Mouse (Mus musculus) CH12.LX (cell line): ENCODE measurements around the gene Pde9a. TPM values are rescaled to one million over a fixed set of nuclear protein-coding genes. Genes with fewer than 3 reads are reported as not detected.

Experiments
- DNase-seq: peaks from one replicate; pipeline ENCODE4 v3.0.0-alpha.2; 2013; ENCODE audit errors: extremely low read depth
- H3K27ac ChIP-seq: 2 replicates; pipeline ENCODE4 v1.5.1; 2012; ENCODE audit warnings: low read depth, mild to moderate bottlenecking, control low read depth, moderate library complexity; ENCODE audit not compliant: insufficient read depth
- H3K27me3 ChIP-seq: replicated peaks from 2 replicates; pipeline ENCODE3; 2012; ENCODE audit warnings: inconsistent platforms
- H3K36me3 ChIP-seq, 2 experiments: replicated peaks in 1 of 2; 2 replicates each; pipeline versions ENCODE3 to v1.6.1; 2012; ENCODE audit warnings: inconsistent platforms in 1 of 2, low read length in 1 of 2, mild to moderate bottlenecking in 1 of 2, mixed read lengths in 1 of 2, moderate library complexity in 1 of 2; ENCODE audit not compliant: control insufficient read depth in 1 of 2, insufficient read depth in 1 of 2
- H3K4me1 ChIP-seq, 2 experiments: 2 replicates each; pipeline ENCODE4 v1.6.1; 2012; ENCODE audit warnings: inconsistent platforms in 1 of 2, moderate library complexity in 1 of 2; ENCODE audit not compliant: insufficient read depth in 2 of 2, control insufficient read depth in 1 of 2
- H3K4me2 ChIP-seq: 2 replicates; pipeline ENCODE4 v1.6.1; 2012; ENCODE audit warnings: low read depth, mild to moderate bottlenecking, control low read depth; ENCODE audit not compliant: poor library complexity, insufficient read depth, severe bottlenecking
- H3K4me3 ChIP-seq, 3 experiments: fragments of 150-350 bp in 1 of 3; sonication (generic) in 1 of 3; replicated peaks in 1 of 3; 2 replicates each; pipeline versions ENCODE3 to v1.5.1; 2011 to 2012; ENCODE audit warnings: low read depth in 2 of 3, low read length in 2 of 3, mild to moderate bottlenecking in 2 of 3, moderate library complexity in 2 of 3, control low read depth in 1 of 3, improper control_type of control experiment in 1 of 3, inconsistent platforms in 1 of 3, mixed read lengths in 1 of 3; ENCODE audit not compliant: poor library complexity in 1 of 3
- H3K79me2 ChIP-seq: replicated peaks from 2 replicates; pipeline ENCODE4 v1.6.1; 2012; ENCODE audit warnings: mild to moderate bottlenecking, moderate library complexity; ENCODE audit not compliant: control insufficient read depth, poor library complexity, insufficient read depth, severe bottlenecking; ENCODE audit errors: extremely low read depth
- H3K9ac ChIP-seq: 2 replicates; pipeline ENCODE4 v1.6.1; 2012; ENCODE audit warnings: low read depth, mild to moderate bottlenecking, control low read depth, moderate library complexity; ENCODE audit not compliant: insufficient read depth
- H3K9me3 ChIP-seq: replicated peaks from 2 replicates; pipeline ENCODE3; 2012; ENCODE audit warnings: low read length, inconsistent platforms, mixed read lengths
- BHLHE40 ChIP-seq: IDR thresholded peaks from 2 replicates; pipeline ENCODE4 v1.6.1; 2011; ENCODE audit warnings: mild to moderate bottlenecking, low read depth, low read length, improper control_type of control experiment
- CHD1 ChIP-seq: IDR thresholded peaks from 2 replicates; pipeline ENCODE4 v1.6.1; 2012; ENCODE audit warnings: low read depth, low read length, improper control_type of control experiment, inconsistent platforms
- CHD2 ChIP-seq: IDR thresholded peaks from 2 replicates; pipeline ENCODE4 v1.6.1; 2011; ENCODE audit warnings: low read length, improper control_type of control experiment
- E2F4 ChIP-seq: IDR thresholded peaks from 2 replicates; pipeline ENCODE4 v1.6.1; 2011; ENCODE audit warnings: low read depth, low read length, improper control_type of control experiment; ENCODE audit not compliant: insufficient replicate concordance
- EP300 ChIP-seq: IDR thresholded peaks from 2 replicates; pipeline ENCODE4 v1.6.1; 2011; ENCODE audit warnings: low read length, improper control_type of control experiment
- ETS1 ChIP-seq: conservative IDR thresholded peaks from 2 replicates; pipeline ENCODE4 v1.6.1; 2012; ENCODE audit warnings: low read depth, mild to moderate bottlenecking, inconsistent platforms, low read length, improper control_type of control experiment, moderate library complexity
- HCFC1 ChIP-seq: IDR thresholded peaks from 2 replicates; pipeline ENCODE4 v1.6.1; 2012; ENCODE audit warnings: low read depth, mild to moderate bottlenecking, inconsistent platforms, low read length, improper control_type of control experiment
- MAFK ChIP-seq: IDR thresholded peaks from 2 replicates; pipeline ENCODE4 v1.6.1; 2011; ENCODE audit warnings: low read length, improper control_type of control experiment; ENCODE audit not compliant: insufficient replicate concordance
- MAX ChIP-seq: IDR thresholded peaks from 2 replicates; pipeline ENCODE4 v1.6.1; 2011; ENCODE audit warnings: low read length, improper control_type of control experiment
- MEF2A ChIP-seq: IDR thresholded peaks from 2 replicates; pipeline ENCODE4 v1.6.1; 2014; ENCODE audit warnings: low read depth, mild to moderate bottlenecking, inconsistent platforms, low read length, improper control_type of control experiment, borderline replicate concordance
- MYC ChIP-seq: IDR thresholded peaks from 2 replicates; pipeline ENCODE4 v1.6.1; 2011; ENCODE audit warnings: low read depth, mild to moderate bottlenecking, improper control_type of control experiment, low read length
- NELFE ChIP-seq: IDR thresholded peaks from 2 replicates; pipeline ENCODE4 v1.6.1; 2011; ENCODE audit warnings: low read depth, low read length, improper control_type of control experiment
- NRF1 ChIP-seq: IDR thresholded peaks from 2 replicates; pipeline ENCODE4 v1.6.1; 2014; ENCODE audit warnings: low read depth, mild to moderate bottlenecking, inconsistent platforms, low read length, improper control_type of control experiment, moderate library complexity
- PAX5 ChIP-seq: IDR thresholded peaks from 2 replicates; pipeline ENCODE4 v1.6.1; 2012; ENCODE audit warnings: low read length, inconsistent platforms, mixed read lengths
- POLR2AphosphoS2 ChIP-seq: IDR thresholded peaks from 2 replicates; pipeline ENCODE4 v1.6.1; 2011; ENCODE audit warnings: low read depth, low read length, improper control_type of control experiment
- RAD21 ChIP-seq: IDR thresholded peaks from 2 replicates; pipeline ENCODE4 v1.6.1; 2011; ENCODE audit warnings: low read depth, mild to moderate bottlenecking, low read length, improper control_type of control experiment, moderate library complexity
- RCOR1 ChIP-seq: conservative IDR thresholded peaks from 2 replicates; pipeline ENCODE4 v1.6.1; 2012; ENCODE audit warnings: low read depth, mild to moderate bottlenecking, inconsistent platforms, low read length, improper control_type of control experiment
- SIN3A ChIP-seq: IDR thresholded peaks from 2 replicates; pipeline ENCODE4 v1.6.1; 2012; ENCODE audit warnings: low read length, improper control_type of control experiment, inconsistent platforms
- SMC3 ChIP-seq: IDR thresholded peaks from 2 replicates; pipeline ENCODE4 v1.6.1; 2011; ENCODE audit warnings: low read depth, low read length, improper control_type of control experiment
- TCF12 ChIP-seq: IDR thresholded peaks from 2 replicates; pipeline ENCODE4 v1.6.1; 2014; ENCODE audit warnings: low read depth, mild to moderate bottlenecking, inconsistent platforms, low read length, improper control_type of control experiment
- USF1 ChIP-seq: IDR thresholded peaks from 2 replicates; pipeline ENCODE4 v1.6.1; 2014; ENCODE audit warnings: low read depth, mild to moderate bottlenecking, inconsistent platforms, low read length, improper control_type of control experiment
- USF2 ChIP-seq: conservative IDR thresholded peaks from 2 replicates; pipeline ENCODE4 v1.6.1; 2011; ENCODE audit warnings: low read depth, low read length, improper control_type of control experiment
- ZC3H11A ChIP-seq: IDR thresholded peaks from 2 replicates; pipeline ENCODE4 v1.6.1; 2012; ENCODE audit warnings: low read depth, mild to moderate bottlenecking, inconsistent platforms, low read length, improper control_type of control experiment
- ZNF384 ChIP-seq: IDR thresholded peaks from 2 replicates; pipeline ENCODE4 v1.6.1; 2012; ENCODE audit warnings: low read depth, low read length, improper control_type of control experiment, inconsistent platforms
- dilution Hi-C: fragments of 300-500 bp; cut with MboI; formaldehyde crosslinking; loops from 2 replicates; pipeline ENCODE4 v1.14.3; 2020; ENCODE audit warnings: low sequenced_read_pairs; ENCODE audit not compliant: extremely low pct_unique_long_range_greater_than_20kb, extremely low pct_ligation_motif_present
- in situ Hi-C: fragments of 300-500 bp; cut with MboI; formaldehyde crosslinking; loops from 3 replicates; pipeline ENCODE4 v1.14.3; 2019; ENCODE audit warnings: low sequenced_read_pairs, low pct_ligation_motif_present, low pct_unique_long_range_greater_than_20kb, mixed read lengths
- polyA plus RNA-seq: library from polyadenylated mRNA; unstranded; fragments of >175 nt; gene quantifications from 2 replicates; pipeline ENCODE4 v1.2.1, GENCODE M21; 2012; ENCODE audit warnings: low read depth; ENCODE audit not compliant: insufficient read length
- total RNA-seq, 2 experiments: library from RNA; depleted of rRNA; stranded (reverse); fragments of 300-350 nt in 1 of 2; fragments of >200 nt in 1 of 2; gene quantifications; 2 replicates each; pipeline ENCODE4 v1.2.3; 2012 to 2014

Gene Pde9a
- total and polyA plus RNA-seq, 3 experiments: not detected

GRCm38 (mm10) chr17:31370221-31370620 is 15.8 kb upstream of the Pde9a start:
- Histone ChIP-seq H3K9me3 (no peaks in the 10 kb centered on the region), H3K4me2 (no peak overlapping the region), H3K4me3 (no peak overlapping the region), H3K79me2 (no peaks in the 10 kb centered on the region), H3K9ac (no peak overlapping the region), H3K27ac (no peak overlapping the region), H3K27me3 (peaks cover 2% of the 10 kb centered on the region), H3K4me1 (peaks cover 0 to 16% of the 10 kb centered on the region in 2 experiments; a peak in 2 of 4 replicates), H3K36me3 (no peaks in the 10 kb centered on the region)
- no peak for DNase-seq
- in situ Hi-C loops: loop anchor here (25.0 kb wide), 1 partner anchor 267 kb away; the partner anchor contains the start of gene Cbs
- dilution Hi-C loops: no loop called here
- TF ChIP-seq ZC3H11A: no peak
- no peak for TF ChIP-seq CHD1
- TF ChIP-seq E2F4: no peak
- TF ChIP-seq ETS1: no peak

GRCm38 (mm10) chr17:31370931-31371330 is 15.1 kb upstream of the Pde9a start:
- H3K36me3 ChIP-seq: no peaks in the 10 kb centered on the region
- no peak for DNase-seq
- TF ChIP-seq USF2 (no peak), NELFE (no peak), BHLHE40 (no peak), CHD1 (no peak), MAX (no peak), SIN3A (no peak), POLR2AphosphoS2 (no peak), EP300 (no peak)
- TF ChIP-seq, all 38 proteins: peak for 0
- Histone ChIP-seq H3K4me2 (no peak overlapping the region), H3K79me2 (no peaks in the 10 kb centered on the region), H3K4me3 (no peak overlapping the region), H3K9me3 (no peaks in the 10 kb centered on the region), H3K4me1 (peaks cover 0 to 11% of the 10 kb centered on the region in 2 experiments; a peak in 2 of 4 replicates), H3K9ac (no peak overlapping the region), H3K27me3 (peaks cover 4% of the 10 kb centered on the region), H3K27ac (no peak overlapping the region)
- in situ Hi-C loops: loop anchor here (25.0 kb wide), 1 partner anchor 266 kb away; the partner anchor contains the start of gene Cbs
- dilution Hi-C loops: no loop called here

- no peaks in the 10 kb centered on the region for H3K9me3 ChIP-seq
- H3K4me1 ChIP-seq: no peaks in the 10 kb centered on the region
- DNase-seq: peak; percentile 64
- no peak overlapping the region for H3K4me3 ChIP-seq
- dilution Hi-C loops: no loop called here
- H3K27ac ChIP-seq: no peak overlapping the region
- H3K4me2 ChIP-seq: no peak overlapping the region
- H3K27me3 ChIP-seq: peaks cover 41% of the 10 kb centered on the region
- in situ Hi-C loops: loop anchor here (5.0 kb wide), 1 partner anchor 114 kb away; no protein-coding TSS in a partner anchor
- no peak overlapping the region for H3K9ac ChIP-seq
- no peaks in the 10 kb centered on the region for H3K36me3 ChIP-seq
- H3K79me2 ChIP-seq: no peaks in the 10 kb centered on the region
- TF ChIP-seq MEF2A (no peak), USF1 (no peak), NRF1 (no peak), RAD21 (peak; percentile 78), ZNF384 (no peak), MYC (0 out of 2 replicates have a peak, but pooled peaks have one; percentile 38), USF2 (no peak), HCFC1 (no peak), MAFK (no peak), EP300 (no peak), SIN3A (no peak), CHD2 (no peak), PAX5 (no peak), E2F4 (no peak), TCF12 (no peak), SMC3 (peak; percentile 92), RCOR1 (no peak), CHD1 (no peak), ETS1 (no peak), BHLHE40 (no peak)
Measured at GRCm38 (mm10) chr17:31377961-31378360, 8.0 kb upstream of the Pde9a start.
